Mouse (Mus musculus): ENCODE measurements around the gene Ankrd39. TPM values are rescaled to one million over a fixed set of nuclear protein-coding genes. Genes with fewer than 3 reads are reported as not detected.

Ankrd39 gene
- polyA plus RNA-seq (2015; fragmentation: Nextera tagmentation; extraction: Ambion mirVana) = 29.4 and 33.0 TPM in 2 replicates

DNA sequence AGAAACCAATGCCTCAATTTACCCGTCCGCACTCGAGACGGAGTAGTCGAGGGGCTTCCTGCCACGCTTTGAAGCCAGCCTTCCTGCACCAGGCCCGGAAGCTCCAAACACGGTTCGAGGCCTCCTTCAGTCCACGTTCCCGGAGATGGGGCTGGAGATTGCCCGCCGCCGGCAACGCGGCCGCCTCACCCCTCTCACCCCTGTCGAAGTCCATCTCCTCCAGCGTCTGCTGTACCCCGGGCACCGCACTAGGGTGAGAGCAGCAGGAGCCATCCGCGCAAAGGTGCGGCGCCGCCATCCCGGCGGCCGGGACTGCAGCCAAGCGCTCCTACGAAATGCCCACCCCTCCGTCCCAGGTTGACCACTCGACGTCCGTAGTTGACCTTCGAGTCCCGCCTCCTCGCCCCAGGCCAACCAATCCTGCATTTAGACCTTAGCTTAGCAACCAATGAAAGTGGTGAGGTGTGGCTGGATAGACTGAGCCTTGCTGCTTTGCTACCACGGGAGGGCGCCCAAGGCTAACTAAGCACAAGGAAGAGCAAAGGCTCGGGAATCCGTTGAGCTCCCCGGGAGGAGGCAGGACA is at the start of gene Ankrd39:
Gene Ankrd39 (minus strand): TSS at position 558 of the 584 bp plus-strand sequence.
- Histone ChIP-seq H3K9me3 (replicated peaks) (no peaks in the 10 kb centered on the region), H3K36me3 (peaks cover 36% of the 10 kb centered on the region), H3K4me2 (peak within 1 kb of the TSS; percentile 81), H3K27ac (replicated peaks) (peak within 1 kb of the TSS; percentile 84), H3K27me3 (replicated peaks) (no peaks in the 10 kb centered on the region), H3K9ac (replicated peaks) (peak within 1 kb of the TSS; percentile 76), H3K4me1 (peaks cover 51% of the 10 kb centered on the region), H3K4me3 (replicated peaks) (peak within 1 kb of the TSS; percentile 71)
- WGBS = under 1% methylated on average over 43 of the region's 43 CpGs
- peak; percentile 96 for ATAC-seq (ENCODE audit: low FRiP score)

DNA sequence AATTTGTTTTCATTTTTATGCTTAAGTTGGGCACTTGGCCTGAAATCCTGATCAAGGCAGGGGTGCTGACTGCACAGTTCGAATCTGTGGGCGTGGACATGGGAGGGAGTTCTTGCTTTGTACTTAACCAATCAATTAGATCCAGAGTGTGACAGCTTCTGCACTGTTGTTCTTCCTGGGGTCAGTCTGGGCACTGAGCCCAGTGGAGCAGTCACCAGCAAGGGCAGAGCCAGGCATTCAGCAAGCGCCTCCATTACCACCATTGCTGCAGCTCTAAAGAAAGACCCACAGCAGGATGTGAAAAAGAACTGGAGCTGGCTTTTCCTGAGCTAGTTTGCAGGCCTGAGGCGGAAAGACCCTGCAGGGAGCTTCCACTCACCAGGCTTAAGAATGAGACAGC is 48.9 kb upstream of the Ankrd39 start:
- Histone ChIP-seq H3K4me1 (peaks cover 12% of the 10 kb centered on the region; the same call in 1 of the 2 replicates), H3K27me3 (replicated peaks) (no peaks in the 10 kb centered on the region), H3K4me3 (replicated peaks) (no peak overlapping the region), H3K9me3 (replicated peaks) (no peaks in the 10 kb centered on the region), H3K36me3 (no peaks in the 10 kb centered on the region), H3K9ac (replicated peaks) (no peak overlapping the region), H3K4me2 (no peak overlapping the region), H3K27ac (replicated peaks) (peak overlapping the region; percentile 73)
- 12% methylated on average over 4 of the region's 4 CpGs for WGBS
- ATAC-seq (ENCODE audit: low FRiP score) = peak; percentile 89

DNA sequence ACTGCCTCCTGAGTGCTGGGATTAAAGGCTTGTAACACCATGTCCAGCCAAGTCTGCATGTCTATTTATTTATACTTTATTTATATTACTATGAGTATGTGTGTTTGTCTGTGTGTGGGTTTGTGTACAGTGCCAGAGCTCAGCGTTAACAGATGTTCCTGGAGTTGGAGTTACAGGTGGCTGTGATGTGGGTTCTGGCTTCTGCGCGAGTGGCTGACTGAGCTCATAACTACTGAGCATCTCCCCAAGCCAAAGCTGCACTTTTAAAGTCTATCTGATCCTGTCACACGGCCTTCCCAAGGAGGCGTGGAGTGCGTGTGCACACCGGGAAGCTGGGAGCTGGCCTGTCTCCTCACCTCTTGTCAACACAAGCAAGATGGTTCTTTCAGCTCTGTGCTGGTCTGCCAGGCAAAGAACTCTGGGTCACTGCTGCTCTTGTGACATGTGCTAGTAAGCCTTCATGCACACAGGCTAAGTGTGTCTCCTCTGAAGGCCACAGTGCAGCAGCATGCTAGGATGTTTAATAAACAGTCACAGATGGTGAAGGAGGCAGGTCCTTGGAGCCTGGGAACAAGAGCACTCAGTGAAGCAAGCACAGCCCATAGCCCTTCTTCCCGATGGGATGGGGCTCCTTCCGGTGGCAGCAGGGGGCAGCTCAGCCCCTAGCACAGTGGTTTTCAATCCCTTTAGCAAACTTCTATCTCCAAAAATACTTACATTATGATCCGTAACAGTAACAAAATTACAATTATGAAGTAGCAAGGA is 48.1 kb upstream of the Ankrd39 start:
- Histone ChIP-seq H3K9ac (replicated peaks) (no peak overlapping the region), H3K27me3 (replicated peaks) (no peaks in the 10 kb centered on the region), H3K4me1 (peaks cover 16% of the 10 kb centered on the region; the same call in 1 of the 2 replicates), H3K27ac (replicated peaks) (peak overlapping the region; percentile 73), H3K4me3 (replicated peaks) (no peak overlapping the region), H3K4me2 (no peak overlapping the region), H3K9me3 (replicated peaks) (no peaks in the 10 kb centered on the region), H3K36me3 (no peaks in the 10 kb centered on the region)
- ATAC-seq (ENCODE audit: low FRiP score) = peak; percentile 60; the same call in 1 of the 2 replicates
- 65% methylated on average over 10 of the region's 10 CpGs for WGBS

DNA sequence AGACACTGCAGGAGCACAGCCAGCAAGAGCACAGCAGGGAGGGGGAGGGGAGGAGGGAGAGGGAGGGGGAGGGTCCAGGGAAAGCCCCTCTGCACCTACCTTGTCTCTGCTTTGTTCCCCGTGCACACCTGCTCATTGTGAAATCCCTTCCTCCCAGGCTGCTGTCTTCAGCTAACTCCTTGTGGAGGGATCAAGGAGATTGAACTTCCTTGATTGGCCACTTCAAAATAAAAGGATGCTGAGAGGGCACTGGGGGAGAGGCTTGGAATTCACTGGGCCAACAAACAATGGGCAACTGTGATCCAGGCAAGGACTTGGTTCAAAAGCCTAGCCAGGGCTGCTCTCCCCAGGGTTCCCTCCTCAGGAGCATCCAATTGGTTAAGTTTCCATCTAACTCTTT is 45.9 kb upstream of the Ankrd39 start:
- Histone ChIP-seq H3K9ac (replicated peaks) (no peak overlapping the region), H3K9me3 (replicated peaks) (no peaks in the 10 kb centered on the region), H3K27ac (replicated peaks) (no peak overlapping the region), H3K27me3 (replicated peaks) (no peaks in the 10 kb centered on the region), H3K4me1 (peaks cover 38% of the 10 kb centered on the region), H3K4me2 (no peak overlapping the region), H3K4me3 (replicated peaks) (no peak overlapping the region), H3K36me3 (no peaks in the 10 kb centered on the region)
- no peak for ATAC-seq (ENCODE audit: low FRiP score)
- WGBS = 64% methylated on average over 1 of the region's 1 CpGs

DNA sequence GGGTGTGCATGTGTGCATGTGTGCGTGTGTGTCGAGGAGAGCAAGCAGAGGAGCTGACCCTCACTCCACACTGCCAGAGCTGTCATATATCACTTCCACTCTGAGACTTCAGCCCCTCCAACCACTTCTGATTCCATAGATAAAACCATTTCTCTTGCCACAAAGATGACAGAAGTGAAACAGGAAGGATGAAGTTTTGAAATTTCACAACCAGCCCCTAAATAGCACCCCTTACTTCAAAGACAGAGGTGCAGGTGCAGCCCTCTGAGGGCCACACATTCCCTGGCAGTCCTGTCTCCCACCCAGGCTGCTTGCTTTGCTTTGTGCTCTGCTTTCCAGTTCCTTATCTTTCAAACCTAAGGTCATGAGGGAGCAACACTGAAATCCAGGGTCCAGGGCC is 44.2 kb upstream of the Ankrd39 start:
- no peak overlapping the region for H3K9ac ChIP-seq (replicated peaks)
- ATAC-seq (ENCODE audit: low FRiP score) = no peak
- H3K4me3 ChIP-seq (replicated peaks) = no peak overlapping the region
- no peak overlapping the region for H3K27ac ChIP-seq (replicated peaks)
- H3K4me1 ChIP-seq = peaks cover 38% of the 10 kb centered on the region
- no peaks in the 10 kb centered on the region for H3K36me3 ChIP-seq
- H3K27me3 ChIP-seq (replicated peaks) = no peaks in the 10 kb centered on the region
- no peak overlapping the region for H3K4me2 ChIP-seq
- WGBS = 75% methylated on average over 2 of the region's 2 CpGs
- H3K9me3 ChIP-seq (replicated peaks) = no peaks in the 10 kb centered on the region

DNA sequence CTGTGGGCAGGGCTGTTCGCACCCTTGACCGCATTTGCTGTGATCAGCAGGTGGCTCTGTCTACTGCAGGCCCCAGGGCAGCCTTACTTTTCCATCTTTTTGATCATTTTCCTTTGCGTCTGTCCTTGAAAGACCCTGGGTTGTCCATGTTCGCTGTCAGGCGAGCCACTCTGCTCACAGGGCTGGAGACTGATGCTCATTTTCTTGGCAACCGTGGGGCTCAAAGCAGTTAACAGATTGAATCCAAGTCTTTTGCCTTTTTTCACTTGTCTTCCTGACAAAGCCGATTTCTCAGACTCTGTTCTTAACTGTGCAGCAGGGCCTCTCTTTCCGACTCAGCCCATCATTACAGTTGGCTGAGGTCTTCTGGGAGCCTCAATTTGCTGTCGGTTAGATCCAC is 43.4 kb upstream of the Ankrd39 start:
- no peaks in the 10 kb centered on the region for H3K36me3 ChIP-seq
- ATAC-seq (ENCODE audit: low FRiP score) = no peak
- no peak overlapping the region for H3K4me3 ChIP-seq (replicated peaks)
- H3K9me3 ChIP-seq (replicated peaks) = no peaks in the 10 kb centered on the region
- H3K4me2 ChIP-seq = no peak overlapping the region
- H3K9ac ChIP-seq (replicated peaks) = no peak overlapping the region
- H3K27ac ChIP-seq (replicated peaks) = no peak overlapping the region
- peaks cover 31% of the 10 kb centered on the region for H3K4me1 ChIP-seq
- H3K27me3 ChIP-seq (replicated peaks) = no peaks in the 10 kb centered on the region
- 68% methylated on average over 9 of the region's 9 CpGs for WGBS

DNA sequence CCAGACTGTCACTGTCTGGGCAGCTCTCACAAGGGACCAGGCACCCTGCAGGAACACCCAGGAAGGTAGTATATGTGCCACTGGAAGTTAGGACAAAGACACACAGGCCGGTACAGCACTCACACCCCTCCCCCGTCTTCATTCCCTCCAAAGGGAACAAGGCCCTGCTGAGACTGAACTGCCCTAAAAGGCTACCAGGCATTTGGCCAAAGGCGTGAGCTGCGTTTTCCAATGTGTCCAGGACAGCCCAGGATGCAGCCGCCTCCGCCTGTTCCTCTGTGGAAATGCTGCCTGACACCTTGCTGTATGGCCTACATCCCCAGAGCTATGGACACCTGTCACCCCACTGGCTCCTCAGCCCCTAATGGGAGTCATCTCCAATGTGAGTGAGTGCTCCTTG is 42.2 kb upstream of the Ankrd39 start:
- no peak for ATAC-seq (ENCODE audit: low FRiP score)
- Histone ChIP-seq H3K4me2 (no peak overlapping the region), H3K4me1 (peaks cover 27% of the 10 kb centered on the region), H3K27me3 (replicated peaks) (no peaks in the 10 kb centered on the region), H3K36me3 (no peaks in the 10 kb centered on the region), H3K4me3 (replicated peaks) (no peak overlapping the region), H3K9ac (replicated peaks) (no peak overlapping the region), H3K27ac (replicated peaks) (peak overlapping the region; percentile 28), H3K9me3 (replicated peaks) (no peaks in the 10 kb centered on the region)
- WGBS = 47% methylated on average over 6 of the region's 6 CpGs

DNA sequence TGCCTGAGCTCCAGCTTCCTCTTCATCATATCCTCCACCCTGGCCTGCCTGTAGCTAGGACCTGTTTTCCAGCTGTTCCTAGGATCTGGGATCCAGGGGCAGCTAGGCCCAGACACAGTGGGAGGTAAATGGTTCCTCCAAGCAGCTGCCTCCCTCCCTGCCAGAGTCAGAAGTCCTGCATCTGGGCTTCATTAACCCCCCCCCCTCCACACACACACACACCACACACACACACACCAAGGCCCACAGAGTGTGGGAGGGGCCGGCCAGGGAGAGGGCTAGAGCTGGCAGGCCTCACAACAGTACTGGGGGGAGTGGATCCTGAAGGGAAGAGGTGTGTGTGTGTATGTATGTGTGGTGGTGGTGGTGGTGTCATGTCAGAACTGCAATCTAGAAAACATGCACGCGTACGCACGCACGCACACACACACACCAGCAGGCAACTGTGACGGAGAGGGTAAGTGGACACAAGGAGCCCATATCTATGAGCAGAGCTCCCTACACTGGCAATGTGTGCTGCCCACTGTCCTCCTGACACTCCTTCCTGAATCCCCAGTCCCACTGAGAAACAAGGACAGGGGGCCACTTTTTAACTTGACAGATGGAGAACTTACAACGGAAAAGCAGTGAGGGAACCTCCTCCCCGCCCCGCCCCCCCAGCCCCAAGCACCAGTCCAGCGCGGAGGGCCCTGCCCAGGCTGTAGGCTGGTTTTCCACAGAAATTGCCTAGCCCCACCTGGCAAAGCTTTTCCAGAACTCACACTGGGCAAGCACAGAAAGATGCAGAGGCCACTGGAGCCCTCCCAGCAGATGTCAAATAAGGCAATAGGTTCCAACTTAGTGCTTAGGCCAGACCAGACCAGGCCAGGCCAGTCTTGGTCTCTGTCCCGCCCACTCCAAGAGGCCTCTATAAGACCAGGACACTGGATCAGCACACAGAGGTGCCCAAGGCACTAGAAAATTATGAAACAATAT is 41.5 kb upstream of the Ankrd39 start:
- no peak overlapping the region for H3K4me3 ChIP-seq (replicated peaks)
- no peak overlapping the region for H3K9ac ChIP-seq (replicated peaks)
- H3K9me3 ChIP-seq (replicated peaks) = no peaks in the 10 kb centered on the region
- ATAC-seq (ENCODE audit: low FRiP score) = no peak
- no peaks in the 10 kb centered on the region for H3K36me3 ChIP-seq
- H3K27ac ChIP-seq (replicated peaks) = peak overlapping the region; percentile 28; the same call in 1 of the 2 replicates
- peaks cover 3% of the 10 kb centered on the region; the same call in 1 of the 2 replicates for H3K27me3 ChIP-seq (replicated peaks)
- peaks cover 27% of the 10 kb centered on the region for H3K4me1 ChIP-seq
- 67% methylated on average over 13 of the region's 13 CpGs for WGBS
- H3K4me2 ChIP-seq = no peak overlapping the region

DNA sequence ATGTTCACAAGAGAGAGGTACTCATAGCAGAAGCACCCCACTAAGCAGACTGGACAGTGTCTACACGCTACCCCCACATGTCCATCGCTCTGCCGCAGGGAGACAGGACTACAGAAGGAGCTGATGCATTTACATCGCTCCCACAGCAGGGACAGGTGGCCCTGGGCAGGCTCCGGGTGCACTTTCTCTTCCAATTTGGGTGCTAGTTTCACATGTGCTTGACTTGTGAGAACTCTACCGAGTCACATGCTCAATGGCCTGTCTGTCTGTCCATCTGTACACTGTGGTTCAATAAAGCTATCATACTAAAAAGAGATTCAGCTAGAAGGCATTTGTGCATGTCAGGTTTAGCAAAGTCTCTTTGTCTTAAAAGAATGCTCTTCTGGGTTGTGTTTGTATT is 40.6 kb upstream of the Ankrd39 start:
- no peak overlapping the region for H3K4me2 ChIP-seq
- no peak overlapping the region for H3K9ac ChIP-seq (replicated peaks)
- no peak overlapping the region for H3K27ac ChIP-seq (replicated peaks)
- peaks cover 27% of the 10 kb centered on the region for H3K4me1 ChIP-seq
- H3K27me3 ChIP-seq (replicated peaks) = peaks cover 10% of the 10 kb centered on the region
- H3K36me3 ChIP-seq = no peaks in the 10 kb centered on the region
- H3K9me3 ChIP-seq (replicated peaks) = no peaks in the 10 kb centered on the region
- H3K4me3 ChIP-seq (replicated peaks) = no peak overlapping the region
- ATAC-seq (ENCODE audit: low FRiP score) = no peak
- WGBS = 92% methylated on average over 6 of the region's 6 CpGs

DNA sequence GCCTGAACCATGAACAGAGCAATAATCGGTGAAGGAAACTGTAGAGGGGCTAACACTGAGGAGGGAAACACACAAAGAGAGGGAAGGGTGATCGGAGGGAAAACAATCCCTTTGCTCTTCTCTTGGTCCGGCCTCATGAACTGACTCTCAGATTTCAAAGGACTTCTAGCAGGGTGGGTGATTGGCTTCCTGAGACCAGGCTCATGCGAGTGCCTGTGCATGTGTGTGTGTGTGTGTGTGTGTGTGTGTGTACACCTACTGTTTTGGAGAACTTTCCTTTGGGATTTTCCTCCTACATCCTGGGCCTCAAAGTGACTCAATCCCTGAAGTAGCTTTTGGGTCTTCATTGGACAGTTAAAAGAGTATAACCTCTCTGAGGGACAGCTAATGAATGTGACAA is 39.0 kb upstream of the Ankrd39 start:
- Histone ChIP-seq H3K4me2 (no peak overlapping the region), H3K4me1 (peaks cover 30% of the 10 kb centered on the region), H3K36me3 (no peaks in the 10 kb centered on the region), H3K4me3 (replicated peaks) (no peak overlapping the region), H3K27me3 (replicated peaks) (peaks cover 10% of the 10 kb centered on the region), H3K27ac (replicated peaks) (no peak overlapping the region), H3K9ac (replicated peaks) (no peak overlapping the region), H3K9me3 (replicated peaks) (no peaks in the 10 kb centered on the region)
- 34% methylated on average over 4 of the region's 4 CpGs for WGBS
- no peak for ATAC-seq (ENCODE audit: low FRiP score)

DNA sequence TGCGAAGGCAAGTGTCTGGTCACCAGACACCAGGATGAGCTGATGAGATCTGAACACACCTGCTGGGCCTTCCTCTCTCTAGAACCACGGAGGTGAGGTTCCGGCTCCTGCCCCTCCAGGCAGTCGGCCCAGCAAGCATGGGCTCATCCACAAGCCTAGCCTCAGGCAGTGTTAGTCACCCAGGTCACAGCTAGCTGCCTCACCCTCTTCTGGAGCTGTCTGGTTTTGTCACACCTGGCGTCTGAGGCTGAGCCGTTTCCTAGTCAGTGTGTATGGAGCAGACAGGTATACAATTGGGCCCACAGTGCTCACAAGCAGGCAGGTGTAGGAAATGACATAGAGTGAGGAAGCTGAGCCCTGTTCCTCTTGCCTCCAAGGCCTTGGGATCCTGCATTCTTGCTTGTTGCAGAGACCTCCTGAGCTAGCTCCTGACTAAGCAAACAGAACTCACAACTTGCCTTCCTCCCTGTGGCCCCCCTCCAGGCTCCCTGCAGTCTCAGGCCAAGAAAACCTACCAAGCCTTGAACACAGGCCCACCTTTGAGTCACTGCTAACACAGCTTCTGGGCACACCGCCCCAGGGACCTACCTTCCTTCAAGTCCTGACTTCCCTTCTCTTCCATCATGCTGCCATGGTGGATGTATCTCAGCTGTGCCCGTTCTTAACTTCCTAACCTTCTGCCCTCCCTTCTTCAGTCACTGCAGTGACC is 36.3 kb upstream of the Ankrd39 start:
- peaks cover 10% of the 10 kb centered on the region for H3K27me3 ChIP-seq (replicated peaks)
- H3K4me1 ChIP-seq = peaks cover 26% of the 10 kb centered on the region
- H3K36me3 ChIP-seq = no peaks in the 10 kb centered on the region
- H3K4me2 ChIP-seq = no peak overlapping the region
- no peak for ATAC-seq (ENCODE audit: low FRiP score)
- WGBS = 85% methylated on average over 8 of the region's 8 CpGs
- H3K9me3 ChIP-seq (replicated peaks) = no peaks in the 10 kb centered on the region
- H3K27ac ChIP-seq (replicated peaks) = no peak overlapping the region
- H3K9ac ChIP-seq (replicated peaks) = no peak overlapping the region
- H3K4me3 ChIP-seq (replicated peaks) = no peak overlapping the region
